Mouse (Mus musculus): ENCODE results near the gene Nrm. TPM values are rescaled to one million over a fixed set of nuclear protein-coding genes. Genes with fewer than 3 reads are reported as not detected.

Gene Nrm
- total and polyA plus RNA-seq, 3 experiments, result 11.1 to 49.9 TPM; not detected in 1

DNA sequence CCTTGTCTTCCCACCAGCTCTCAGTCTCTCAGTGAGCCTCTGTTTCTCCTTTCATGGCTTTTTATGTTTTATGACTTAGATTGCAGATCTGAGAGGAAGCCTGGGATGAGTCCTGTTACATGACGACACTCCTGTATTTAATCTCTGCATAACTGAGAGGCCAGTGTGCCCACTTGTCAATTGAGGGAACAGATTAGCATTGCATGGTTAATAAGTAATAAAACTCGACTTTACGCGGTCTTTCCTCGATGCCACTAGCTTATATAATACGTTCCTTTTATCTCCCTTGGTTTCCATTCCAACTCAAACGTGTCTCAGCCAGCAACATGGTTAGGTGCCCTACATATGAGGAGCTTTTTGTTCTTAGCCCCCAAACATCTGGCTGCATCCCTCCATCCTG is 45.3 kb upstream of the Nrm start:
- H3K9ac ChIP-seq (ENCODE audit: control insufficient read depth, low read depth, low read length, poor library complexity, severe bottlenecking), result no peak overlapping the region

DNA sequence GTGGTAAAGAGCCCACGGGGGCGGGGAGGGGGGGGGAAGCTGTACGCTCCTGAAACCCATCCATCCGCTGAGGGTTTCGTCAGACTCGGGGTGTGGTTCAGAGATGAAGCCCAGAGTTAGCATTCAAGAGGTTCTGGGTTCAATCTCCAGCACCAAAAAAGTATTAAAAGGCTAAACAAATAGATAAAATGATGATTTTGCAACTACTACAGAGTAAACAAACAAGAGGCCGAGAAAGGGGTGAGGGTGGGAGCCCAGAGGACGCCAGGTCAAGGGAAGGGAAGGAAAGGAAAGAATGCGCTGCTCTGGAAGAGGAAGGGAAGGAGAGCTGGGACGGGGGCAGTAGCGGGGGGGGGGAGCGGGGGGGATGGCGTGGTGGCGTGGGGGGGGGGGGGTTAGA is 44.4 kb upstream of the Nrm start:
- Histone ChIP-seq H3K79me2 (ENCODE audit: control insufficient read depth, insufficient read depth, low read length, poor library complexity) (no peaks in the 10 kb centered on the region), H3K27me3 (ENCODE audit: control insufficient read depth in 1 of 2, insufficient read depth in 2 of 2, low read length in 2 of 2) (no peaks in the 10 kb centered on the region), H3K27ac (ENCODE audit: control insufficient read depth, low read depth, low read length) (no peak overlapping the region), H3K36me3 (ENCODE audit: control insufficient read depth in 1 of 2, insufficient read depth in 2 of 2, low read length in 2 of 2) (peaks cover 0 to 22% of the 10 kb centered on the region in 2 experiments; a peak in 2 of 4 replicates), H3K4me3 (ENCODE audit: control insufficient read depth in 1 of 2, insufficient read depth in 1 of 2, low read depth in 2 of 2, low read length in 2 of 2) (no peak overlapping the region), H3K9ac (ENCODE audit: control insufficient read depth, low read depth, low read length, poor library complexity, severe bottlenecking) (no peak overlapping the region), H3K4me1 (ENCODE audit: control insufficient read depth in 1 of 2, insufficient read depth in 2 of 2, low read length in 2 of 2) (peaks cover 3 to 28% of the 10 kb centered on the region in 2 experiments), H3K9me3 (replicated peaks; ENCODE audit: insufficient read depth, low read length) (no peaks in the 10 kb centered on the region)
- no peak for DNase-seq (ENCODE audit: low read depth, low spot score)
- TF ChIP-seq NRF1 (IDR thresholded peaks at IDR 0.05; ENCODE audit: insufficient read depth, low read depth, low read length, poor library complexity, severe bottlenecking), result no peak
- TF ChIP-seq RAD21 (IDR thresholded peaks at IDR 0.05; ENCODE audit: low read depth, low read length), result no peak
- no peak for TF ChIP-seq USF2 (IDR thresholded peaks at IDR 0.05; ENCODE audit: borderline replicate concordance in 1 of 2, insufficient read depth in 1 of 2, low read depth in 1 of 2, low read length in 2 of 2)
- TF ChIP-seq NELFE (IDR thresholded peaks at IDR 0.05; ENCODE audit: low read depth, low read length), result no peak
- TF ChIP-seq CHD1 (IDR thresholded peaks at IDR 0.05; ENCODE audit: low read depth, low read length), result no peak
- TF ChIP-seq MYC (IDR thresholded peaks at IDR 0.05; ENCODE audit: low read depth, low read length), result no peak
- TF ChIP-seq ZKSCAN1 (IDR thresholded peaks at IDR 0.05; ENCODE audit: low read depth, low read length), result no peak

More for the DNA sequence above, 45.3 kb upstream of the Nrm start:
- DNase-seq (ENCODE audit: low read depth, low spot score), result no peak
- Histone ChIP-seq H3K4me3 (ENCODE audit: control insufficient read depth in 1 of 2, insufficient read depth in 1 of 2, low read depth in 2 of 2, low read length in 2 of 2) (no peak overlapping the region), H3K4me1 (ENCODE audit: control insufficient read depth in 1 of 2, insufficient read depth in 2 of 2, low read length in 2 of 2) (peaks cover 7 to 32% of the 10 kb centered on the region in 2 experiments), H3K27ac (ENCODE audit: control insufficient read depth, low read depth, low read length) (no peak overlapping the region), H3K9me3 (replicated peaks; ENCODE audit: insufficient read depth, low read length) (no peaks in the 10 kb centered on the region), H3K79me2 (ENCODE audit: control insufficient read depth, insufficient read depth, low read length, poor library complexity) (no peaks in the 10 kb centered on the region), H3K27me3 (ENCODE audit: control insufficient read depth in 1 of 2, insufficient read depth in 2 of 2, low read length in 2 of 2) (no peaks in the 10 kb centered on the region), H3K36me3 (ENCODE audit: control insufficient read depth in 1 of 2, insufficient read depth in 2 of 2, low read length in 2 of 2) (peaks cover 0 to 23% of the 10 kb centered on the region in 2 experiments; a peak in 2 of 4 replicates)
- TF ChIP-seq GABPA (IDR thresholded peaks at IDR 0.05; ENCODE audit: low read depth, low read length), result no peak
- TF ChIP-seq GATA1 (IDR thresholded peaks at IDR 0.05; ENCODE audit: low read depth, low read length), result no peak
- TF ChIP-seq TCF12 (IDR thresholded peaks at IDR 0.05; ENCODE audit: low read depth, low read length), result no peak
- no peak for TF ChIP-seq ZC3H11A (IDR thresholded peaks at IDR 0.05; ENCODE audit: low read depth, low read length)
- no peak for TF ChIP-seq RCOR1 (IDR thresholded peaks at IDR 0.05; ENCODE audit: low read depth, low read length)
- no peak for TF ChIP-seq MAFK (IDR thresholded peaks at IDR 0.05; ENCODE audit: borderline replicate concordance, low read depth, low read length)
- no peak for TF ChIP-seq MXI1 (IDR thresholded peaks at IDR 0.05; ENCODE audit: low read depth, low read length)
- TF ChIP-seq SIN3A (IDR thresholded peaks at IDR 0.05; ENCODE audit: low read length), result no peak
- TF ChIP-seq CTCF (IDR thresholded peaks at IDR 0.05 in 2 of 3, conservative IDR thresholded peaks at IDR 0.05 in 1 of 3; ENCODE audit: control insufficient read depth in 1 of 3, insufficient read depth in 1 of 3, low read depth in 2 of 3, low read length in 3 of 3, poor library complexity in 1 of 3, severe bottlenecking in 1 of 3), result no peak
- no peak for TF ChIP-seq MEF2A (IDR thresholded peaks at IDR 0.05; ENCODE audit: extremely low read depth, insufficient replicate concordance, low read depth, low read length, poor library complexity, severe bottlenecking)
- TF ChIP-seq ZNF384 (IDR thresholded peaks at IDR 0.05; ENCODE audit: low read depth, low read length), result no peak
- no peak for TF ChIP-seq HCFC1 (IDR thresholded peaks at IDR 0.05; ENCODE audit: low read depth, low read length)

Data from MEL (cell line).